ENCODE assay signal across 17 mouse cellular contexts in the genomic region with DNA sequence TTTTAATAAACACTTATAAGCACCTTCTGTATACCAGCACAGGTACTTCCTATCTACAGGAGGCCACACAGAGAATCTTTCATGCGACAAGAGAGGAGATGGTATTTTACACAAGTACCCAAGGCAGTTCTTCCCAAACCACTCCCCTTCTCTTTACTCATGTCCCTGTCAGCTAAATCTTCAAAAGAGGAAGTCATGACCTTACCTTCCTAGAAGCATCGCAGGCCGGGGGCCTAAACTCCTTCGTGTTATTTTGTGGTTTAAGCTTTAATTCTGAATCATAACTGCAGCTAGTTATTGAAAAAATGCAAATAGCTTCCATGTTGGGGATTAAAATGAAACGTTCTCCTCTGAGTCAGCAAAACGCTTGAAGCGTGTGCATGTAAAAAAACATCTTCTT.
DNase-seq lines count a peak whose midpoint lies in the region; ATAC-seq lines count a peak whose summit lies in the region.
"Had no signal": no experiment of that assay in that cellular context is flagged by ENCODE, and none has a peak within 500 bp of the region (broad histone marks: within the 10 kb centered on the region; RNA-seq: fewer than 3 reads in every experiment).

No protein-coding gene starts in this region.

- DNase-seq in 416B (ENCODE audit: low read depth) = peak; percentile 1
- no peak for DNase-seq in kidney, postnatal 36 days
- DNase-seq in c-Kit-positive CD71-positive TER-119-positive erythroid progenitor cells, embryonic 14.5 days (ENCODE audit: low spot score) = no peak
- DNase-seq: adrenal gland, postnatal 36 days; cerebellum, adult 18-20 months; forebrain, postnatal 0 days; heart, postnatal 10 days; kidney, adult 2 months; kidney, postnatal 10 days; liver; lung, postnatal 36 days; thymus, postnatal 14 days had no signal

- peak; percentile 69 for ATAC-seq in CD4-positive, CD25-positive, alpha-beta regulatory T cell, adult 4 months
- peak; percentile 92 for ATAC-seq in granulocyte monocyte progenitor cell, adult 5-6 weeks (replicated peaks; ENCODE audit: poor library complexity, severe bottlenecking)
- ATAC-seq in megakaryocyte progenitor cell, adult 5-6 weeks (replicated peaks; ENCODE audit: poor library complexity) = peak; percentile 92
- no peak for ATAC-seq in frontal cortex, adult (ENCODE audit: low TSS enrichment)
- ATAC-seq: forebrain, postnatal 0 days; midbrain, embryonic 16.5 days had no signal
